Mouse (Mus musculus): ENCODE measurements around the gene Tmem110.

Tmem110 gene

GRCm38 (mm10) chr14:30825476-30826131 lies at the start of gene Tmem110:
Gene Tmem110, plus strand, starts transcription at chr14:30825590.
- in situ Hi-C loops (cut with MboI, MseI) = no loop called here

- in situ Hi-C loops (cut with MboI, MseI) = no loop called here
Observed at GRCm38 (mm10) chr14:30784614-30785013, 40.8 kb upstream of the Tmem110 start.

- in situ Hi-C loops (cut with MboI, MseI) = no loop called here
Observed at GRCm38 (mm10) chr14:30789471-30789870, 35.9 kb upstream of the Tmem110 start.

- in situ Hi-C loops (cut with MboI, MseI) = no loop called here
Observed at GRCm38 (mm10) chr14:30792871-30793270, 32.5 kb upstream of the Tmem110 start.

GRCm38 (mm10) chr14:30801756-30802155 lies 23.6 kb upstream of the Tmem110 start:
- in situ Hi-C loops (cut with MboI, MseI) = no loop called here

- in situ Hi-C loops (cut with MboI, MseI) = no loop called here
Observed at GRCm38 (mm10) chr14:30821136-30821535, 4.3 kb upstream of the Tmem110 start.

- in situ Hi-C loops (cut with MboI, MseI) = no loop called here
Observed at GRCm38 (mm10) chr14:30824456-30824995, 864 bp upstream of the Tmem110 start.

- in situ Hi-C loops (cut with MboI, MseI) = no loop called here
Observed at GRCm38 (mm10) chr14:30825021-30825475, 342 bp upstream of the Tmem110 start.

GRCm38 (mm10) chr14:30826174-30827140 lies 1.1 kb downstream of the Tmem110 start:
- in situ Hi-C loops (cut with MboI, MseI) = no loop called here

GRCm38 (mm10) chr14:30827480-30827879 lies 2.1 kb downstream of the Tmem110 start:
- in situ Hi-C loops (cut with MboI, MseI) = no loop called here

GRCm38 (mm10) chr14:30828077-30828476 lies 2.7 kb downstream of the Tmem110 start:
- in situ Hi-C loops (cut with MboI, MseI) = no loop called here

GRCm38 (mm10) chr14:30828635-30829460 lies 3.5 kb downstream of the Tmem110 start:
- in situ Hi-C loops (cut with MboI, MseI) = no loop called here

GRCm38 (mm10) chr14:30837416-30837996 lies 12.1 kb downstream of the Tmem110 start:
- in situ Hi-C loops (cut with MboI, MseI) = no loop called here

- in situ Hi-C loops (cut with MboI, MseI) = no loop called here
Observed at GRCm38 (mm10) chr14:30843701-30844100, 18.3 kb downstream of the Tmem110 start.

GRCm38 (mm10) chr14:30850504-30850903 lies 25.1 kb downstream of the Tmem110 start:
- in situ Hi-C loops (cut with MboI, MseI) = no loop called here

GRCm38 (mm10) chr14:30852325-30852724 lies 26.9 kb downstream of the Tmem110 start:
- in situ Hi-C loops (cut with MboI, MseI) = no loop called here

- in situ Hi-C loops (cut with MboI, MseI) = no loop called here
Observed at GRCm38 (mm10) chr14:30855316-30855715, 29.9 kb downstream of the Tmem110 start.

- in situ Hi-C loops (cut with MboI, MseI) = no loop called here
Observed at GRCm38 (mm10) chr14:30856885-30857507, 31.6 kb downstream of the Tmem110 start.

GRCm38 (mm10) chr14:30857990-30858389 lies 32.6 kb downstream of the Tmem110 start:
- in situ Hi-C loops (cut with MboI, MseI) = no loop called here

- in situ Hi-C loops (cut with MboI, MseI) = no loop called here
Observed at GRCm38 (mm10) chr14:30861421-30862125, 36.2 kb downstream of the Tmem110 start.

All from regulatory T cell (primary cell).